Mouse (Mus musculus) T-cell, adult 2 months (primary cell): ENCODE measurements around the gene Ssu2.

Source experiments
- DNase-seq: peaks from one replicate; pipeline ENCODE4 v3.0.0; 2022; ENCODE audit warnings: low spot score

The Ssu2 gene

GRCm38 (mm10) chr6:112387947-112388346, at the start of gene Ssu2:
Ssu2 (minus strand) TSS chr6:112388023.
- no peak for DNase-seq

- no peak for DNase-seq
Observed at GRCm38 (mm10) chr6:112426018-112426732, 38.4 kb upstream of the Ssu2 start.

DNA sequence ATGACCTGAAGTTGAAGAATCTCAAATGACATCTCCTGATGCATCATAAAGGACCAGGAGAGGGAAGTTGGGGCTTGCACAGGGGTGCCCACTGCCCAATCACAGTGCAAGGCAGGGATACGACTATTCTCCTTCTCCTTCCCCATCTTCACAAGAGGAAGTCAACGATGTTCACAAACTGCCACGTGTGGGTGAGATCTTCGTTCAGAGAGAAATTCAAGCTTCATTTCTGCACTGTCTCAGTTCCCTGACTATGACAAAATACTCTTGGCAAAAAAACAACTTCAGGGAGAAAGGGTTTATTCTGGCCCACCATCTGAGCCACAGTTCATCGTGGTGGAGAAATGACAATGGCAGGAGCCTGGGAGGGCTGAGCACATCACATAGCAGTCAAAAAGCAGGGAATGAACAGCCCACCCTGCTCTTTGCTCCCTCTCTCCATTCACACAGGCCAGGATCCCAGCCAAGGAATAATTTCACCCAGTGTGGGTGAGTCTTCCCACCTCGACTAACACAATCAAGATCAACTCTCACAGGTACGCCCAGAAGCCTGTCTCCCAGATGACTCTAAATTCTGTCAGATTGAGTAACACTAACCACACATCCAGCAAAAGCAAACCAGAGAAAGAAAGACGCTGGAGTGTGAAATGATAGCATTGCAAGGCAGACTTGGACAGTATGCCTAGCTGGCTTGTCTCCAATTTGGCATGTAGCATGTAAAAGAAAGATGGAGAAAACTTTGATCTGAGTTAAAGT, 36.1 kb upstream of the Ssu2 start:
- no peak for DNase-seq

DNA sequence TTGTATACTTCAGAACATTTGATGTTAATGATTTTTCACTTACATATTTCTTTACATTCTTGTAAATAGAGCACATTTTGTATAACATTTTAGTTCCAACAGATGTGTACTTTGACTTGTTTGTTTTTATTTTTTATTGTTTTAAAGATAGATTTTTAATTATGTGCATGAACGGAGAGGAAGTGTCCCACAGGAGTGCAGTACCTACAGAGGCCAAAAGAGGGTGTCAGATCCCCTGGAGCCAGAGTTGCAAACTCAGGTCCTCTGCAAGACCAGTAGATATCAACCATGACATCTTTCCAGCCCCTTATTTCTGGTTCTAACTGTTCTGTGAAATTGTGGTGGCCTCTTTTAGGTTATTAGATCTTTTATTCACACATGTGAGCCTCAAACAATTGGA, 33.1 kb upstream of the Ssu2 start:
- no peak for DNase-seq

DNA sequence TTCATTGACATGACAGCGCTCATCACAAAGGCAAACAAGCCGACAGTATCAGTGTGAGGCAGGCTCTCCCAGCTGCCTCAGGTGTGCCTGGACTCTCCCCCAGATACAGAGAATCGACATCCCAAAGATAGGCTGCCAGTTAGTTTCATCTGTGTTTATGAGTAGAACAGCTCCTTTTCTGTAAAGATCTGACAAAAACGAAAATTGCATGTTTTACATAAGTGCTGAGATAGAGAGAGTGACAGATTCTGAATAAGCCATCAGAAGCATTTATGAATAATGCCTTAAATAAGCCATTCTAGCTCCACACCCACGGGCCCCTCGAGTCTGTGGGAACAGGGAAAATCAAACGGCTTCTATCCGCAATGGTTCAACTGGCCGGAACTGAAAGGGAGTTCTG, 31.5 kb upstream of the Ssu2 start:
- DNase-seq = no peak

GRCm38 (mm10) chr6:112404111-112404510, 16.3 kb upstream of the Ssu2 start:
- DNase-seq = no peak

GRCm38 (mm10) chr6:112401953-112402683, 14.3 kb upstream of the Ssu2 start:
- DNase-seq = no peak

- no peak for DNase-seq
Observed at GRCm38 (mm10) chr6:112397351-112397750, 9.5 kb upstream of the Ssu2 start.

DNA sequence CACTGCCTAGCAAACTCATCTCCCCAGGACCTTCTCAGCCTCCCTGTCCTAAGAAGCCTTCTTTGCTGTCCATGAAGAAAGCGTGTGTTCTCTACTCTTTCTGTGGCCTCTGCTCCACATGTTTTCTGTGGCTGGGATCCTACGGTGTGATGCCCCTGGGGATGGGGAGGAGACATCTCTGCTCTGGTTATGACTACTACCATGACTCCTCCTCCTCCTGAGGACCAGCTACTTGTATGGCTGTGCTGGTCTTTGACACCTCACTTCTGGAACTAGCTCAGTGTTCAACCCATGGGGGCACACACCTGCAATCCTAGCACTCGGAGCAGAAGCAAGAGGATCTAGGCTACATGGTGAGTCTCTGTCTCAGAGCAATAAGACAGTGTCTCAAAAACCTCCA, 8.5 kb upstream of the Ssu2 start:
- no peak for DNase-seq

GRCm38 (mm10) chr6:112388385-112388784, 562 bp upstream of the Ssu2 start:
- DNase-seq = no peak

GRCm38 (mm10) chr6:112386260-112386659, 1.6 kb downstream of the Ssu2 start:
- no peak for DNase-seq

- DNase-seq = no peak
Observed at GRCm38 (mm10) chr6:112382990-112383685, 4.7 kb downstream of the Ssu2 start.

DNA sequence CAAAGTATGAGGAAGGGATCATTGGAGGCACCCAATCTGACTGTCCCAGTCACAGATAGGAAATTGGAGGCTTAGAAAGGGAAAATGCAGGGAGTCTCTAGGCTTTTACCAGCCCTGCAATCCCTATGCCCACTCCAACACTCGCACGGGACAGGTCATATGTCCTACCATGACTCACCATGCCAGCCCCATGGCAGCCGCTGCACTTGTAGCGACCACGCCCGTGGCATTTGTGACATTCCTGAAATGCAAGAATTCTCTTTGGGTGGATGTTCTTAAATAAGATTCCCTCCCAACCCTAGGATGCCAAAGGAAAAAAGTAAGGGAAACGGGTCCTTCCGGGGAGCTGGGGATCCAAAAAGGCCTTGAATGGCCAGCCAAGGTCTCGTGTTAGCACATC, 8.8 kb downstream of the Ssu2 start:
- no peak for DNase-seq

- DNase-seq = no peak
Observed at GRCm38 (mm10) chr6:112375661-112376392, 12.0 kb downstream of the Ssu2 start.

GRCm38 (mm10) chr6:112373886-112374585, 13.8 kb downstream of the Ssu2 start:
- no peak for DNase-seq

GRCm38 (mm10) chr6:112365294-112365693, 22.5 kb downstream of the Ssu2 start:
- no peak for DNase-seq

DNA sequence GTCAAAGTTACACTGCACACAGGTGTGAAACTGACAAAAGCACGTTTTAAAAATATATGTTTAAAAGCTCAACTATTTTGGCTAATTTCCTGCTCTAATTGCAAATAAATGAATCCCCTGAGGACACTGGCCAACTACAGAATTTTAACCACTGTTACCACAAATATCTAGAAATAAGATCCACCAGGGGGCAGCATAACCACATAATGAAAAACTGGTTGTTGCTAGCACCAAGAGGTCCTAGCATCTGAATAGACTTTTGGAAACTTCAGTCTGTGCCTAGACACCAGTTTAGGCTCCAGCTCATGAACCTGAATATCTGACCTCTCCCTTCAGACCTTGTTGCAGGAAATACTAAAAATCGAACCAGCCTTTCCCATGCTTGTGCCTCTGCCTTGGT, 23.2 kb downstream of the Ssu2 start:
- no peak for DNase-seq

GRCm38 (mm10) chr6:112362349-112362958, 25.4 kb downstream of the Ssu2 start:
- peak; percentile 19 for DNase-seq

DNA sequence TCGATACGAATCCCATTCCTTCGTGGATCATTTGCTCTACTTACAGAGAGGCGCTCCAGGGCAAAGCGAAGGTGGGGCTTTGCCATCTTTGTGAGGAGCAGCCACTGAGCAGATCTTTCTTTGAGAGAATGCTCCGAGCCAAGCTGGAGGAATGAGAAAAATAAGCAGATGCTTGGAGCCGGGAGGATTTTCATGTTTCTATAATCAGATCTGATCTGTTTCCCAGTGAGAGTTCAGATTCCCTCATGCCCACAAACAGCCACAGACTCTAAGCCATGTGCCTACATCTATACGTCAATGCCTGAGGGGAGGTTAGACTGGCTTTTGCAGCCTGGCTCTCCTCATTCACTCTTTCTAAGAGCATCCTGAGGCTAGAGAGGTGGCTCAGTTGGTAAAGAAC, 27.1 kb downstream of the Ssu2 start:
- DNase-seq = no peak

- no peak for DNase-seq
Observed at GRCm38 (mm10) chr6:112359341-112359740, 28.5 kb downstream of the Ssu2 start.

DNA sequence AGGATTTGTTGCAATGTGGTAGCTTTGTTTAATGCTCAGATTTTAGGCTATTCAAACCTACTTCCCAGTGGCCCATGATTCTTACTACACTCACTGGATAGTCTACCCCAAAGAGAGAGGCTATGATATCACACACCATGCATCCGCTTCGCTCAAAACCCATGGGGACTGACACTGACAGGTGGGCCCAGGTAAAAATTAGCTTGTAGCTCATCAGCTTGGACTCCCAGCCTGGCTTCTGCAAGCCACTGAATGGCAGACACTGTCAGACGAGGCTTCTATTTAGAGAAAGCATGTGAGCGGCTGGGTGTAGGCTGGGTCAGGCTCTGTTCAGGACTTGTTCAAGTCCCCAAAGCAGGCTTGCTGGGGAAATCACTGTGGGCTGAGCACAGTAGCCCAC, 37.4 kb downstream of the Ssu2 start:
- DNase-seq = no peak
